Mouse (Mus musculus): ENCODE data around the gene Gm10256.
"Not testable (repeated sequence)": the region's sequence is repeated elsewhere in the genome, so short reads cannot be mapped to it uniquely, and the experiment has no call there.

Gm10256 gene

DNA sequence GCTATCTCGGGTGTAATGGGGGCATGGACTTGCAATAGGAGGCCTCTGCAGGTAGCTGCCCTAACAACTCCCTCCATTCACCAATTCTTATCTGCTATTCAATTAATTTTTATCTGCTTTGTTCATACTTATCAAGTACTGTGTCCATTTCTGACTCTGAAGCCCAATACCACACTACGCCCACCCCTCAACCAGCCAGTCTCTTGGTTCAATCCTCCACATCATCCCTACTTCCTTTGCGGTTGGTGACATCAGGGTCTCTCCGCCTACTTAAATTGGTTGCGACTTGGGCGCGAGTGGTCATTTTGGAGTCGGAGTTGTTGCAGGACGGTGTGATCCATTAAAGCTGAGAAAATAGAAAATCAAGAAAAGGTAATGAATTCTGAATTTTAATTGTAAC lies at the start of gene Gm10256, which contains the start of gene Rbmy:
Gene Gm10256 (plus strand): TSS at position 320 of the 400 bp plus-strand sequence.
Gene Rbmy (plus strand): TSS at position 301 of the 400 bp plus-strand sequence.
- CTCF ChIA-PET: not testable (repeated sequence)

DNA sequence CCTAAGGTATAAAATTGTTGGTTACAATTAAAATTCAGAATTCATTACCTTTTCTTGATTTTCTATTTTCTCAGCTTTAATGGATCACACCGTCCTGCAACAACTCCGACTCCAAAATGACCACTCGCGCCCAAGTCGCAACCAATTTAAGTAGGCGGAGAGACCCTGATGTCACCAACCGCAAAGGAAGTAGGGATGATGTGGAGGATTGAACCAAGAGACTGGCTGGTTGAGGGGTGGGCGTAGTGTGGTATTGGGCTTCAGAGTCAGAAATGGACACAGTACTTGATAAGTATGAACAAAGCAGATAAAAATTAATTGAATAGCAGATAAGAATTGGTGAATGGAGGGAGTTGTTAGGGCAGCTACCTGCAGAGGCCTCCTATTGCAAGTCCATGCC lies 34.4 kb upstream of the Gm10256 start, which contains the start of gene Gm4064:
Gene Gm4064 (minus strand): TSS at position 101 of the 400 bp plus-strand sequence.
- CTCF ChIA-PET: not testable (repeated sequence)

DNA sequence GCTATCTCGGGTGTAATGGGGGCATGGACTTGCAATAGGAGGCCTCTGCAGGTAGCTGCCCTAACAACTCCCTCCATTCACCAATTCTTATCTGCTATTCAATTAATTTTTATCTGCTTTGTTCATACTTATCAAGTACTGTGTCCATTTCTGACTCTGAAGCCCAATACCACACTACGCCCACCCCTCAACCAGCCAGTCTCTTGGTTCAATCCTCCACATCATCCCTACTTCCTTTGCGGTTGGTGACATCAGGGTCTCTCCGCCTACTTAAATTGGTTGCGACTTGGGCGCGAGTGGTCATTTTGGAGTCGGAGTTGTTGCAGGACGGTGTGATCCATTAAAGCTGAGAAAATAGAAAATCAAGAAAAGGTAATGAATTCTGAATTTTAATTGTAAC lies 70.2 kb downstream of the Gm10256 start, which contains the start of gene Gm10352:
Gene Gm10352 (plus strand): TSS at position 301 of the 400 bp plus-strand sequence.
- CTCF ChIA-PET: not testable (repeated sequence)
